Mouse (Mus musculus) embryonic fibroblast, embryonic 13.5 days (primary cell): ENCODE results near the gene Traf2.

ENCODE experiments used
- CTCF ChIP-seq: IDR thresholded peaks from 2 replicates; pipeline ENCODE4 v1.5.1; 2011; ENCODE audit warnings: mild to moderate bottlenecking, control low read depth, low read length, moderate library complexity, borderline replicate concordance; ENCODE audit not compliant: insufficient read depth
- POLR2A ChIP-seq: IDR thresholded peaks from 2 replicates; pipeline ENCODE4 v1.6.1; 2011; ENCODE audit warnings: low read depth, mild to moderate bottlenecking, control low read depth, low read length, moderate library complexity

- TF ChIP-seq CTCF (no peak), POLR2A (no peak)
These were observed 11.2 kb upstream of the Traf2 start for GRCm38 (mm10) chr2:25557964-25558360.
